Mouse (Mus musculus): Measurements from ENCODE around the gene Aldh1b1. TPM values are rescaled to one million over a fixed set of nuclear protein-coding genes. Genes with fewer than 3 reads are reported as not detected.

Aldh1b1 gene
- total and polyA plus RNA-seq, 2 experiments from 2014 or later: 17.6 to 22.6 TPM

- WGBS: 18% methylated on average over 14 of the region's 14 CpGs
- Histone ChIP-seq H3K27me3 (ENCODE audit: insufficient read depth, low read length) (peaks cover 6% of the 10 kb centered on the region; the same call in 1 of the 2 replicates), H3K4me2 (ENCODE audit: low read depth, low read length, poor library complexity, severe bottlenecking) (peak overlapping the region; percentile 69), H3K27ac (ENCODE audit: low read depth, low read length) (peak overlapping the region; percentile 72), H3K4me1 (ENCODE audit: insufficient read depth, low read length) (peaks cover 3% of the 10 kb centered on the region; the same call in 1 of the 2 replicates), H3K36me3 (ENCODE audit: insufficient read depth, low read length) (no peaks in the 10 kb centered on the region), H3K4me3 (ENCODE audit: low read depth, low read length) (peak overlapping the region; percentile 55), H3K9ac (replicated peaks; ENCODE audit: low read length, poor library complexity, severe bottlenecking) (peak overlapping the region; percentile 42; the same call in 1 of the 2 replicates), H3K9me3 (ENCODE audit: low read length) (no peaks in the 10 kb centered on the region)
- no peak for TF ChIP-seq CTCF (IDR thresholded peaks at IDR 0.05)
- ATAC-seq (ENCODE audit: low FRiP score) (no peak), DNase-seq (ENCODE audit: low spot score) (no peak)
Observed at GRCm38 (mm10) chr4:45824761-45825556, 26.1 kb downstream of the Aldh1b1 start.

DNA sequence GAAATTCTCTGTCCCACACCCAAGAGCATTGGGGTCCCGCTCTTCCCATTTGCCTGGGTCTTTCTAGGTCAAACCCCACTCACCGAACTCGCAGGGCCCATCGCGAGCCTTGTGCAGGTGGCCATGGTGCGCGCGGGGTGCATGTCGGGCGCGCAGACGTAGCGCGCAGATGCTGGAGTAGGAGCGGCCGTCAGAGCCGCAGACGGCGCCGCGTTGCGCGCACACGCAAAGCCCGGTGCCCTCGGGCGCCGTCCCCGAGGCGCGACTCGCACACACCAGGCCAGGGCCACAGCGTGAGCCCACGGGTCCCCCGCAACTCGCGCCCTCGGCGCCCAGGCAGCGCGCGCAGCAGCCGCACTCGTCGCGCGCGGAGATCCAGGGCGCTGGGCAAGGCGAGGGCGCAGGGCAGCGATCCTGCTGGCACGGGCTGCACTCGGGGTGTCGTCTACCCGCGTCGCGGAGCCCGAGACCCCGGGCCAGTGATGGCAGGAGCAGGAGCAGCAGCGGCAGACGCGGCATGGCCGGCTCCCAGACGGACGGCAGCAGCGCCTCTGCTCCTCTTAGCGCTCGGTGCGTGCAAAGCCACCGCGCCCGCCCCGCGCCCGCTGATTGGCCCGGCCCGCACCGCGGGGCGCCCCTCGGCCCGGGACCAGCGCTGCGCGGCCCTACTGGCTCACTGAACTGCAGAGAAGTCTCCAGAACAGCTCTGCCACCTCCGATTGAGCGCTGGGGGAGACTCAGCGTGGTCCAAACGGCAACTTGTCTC is 27.6 kb downstream of the Aldh1b1 start, which contains the start of gene Igfbpl1:
TSS of gene Igfbpl1 (minus strand) at position 649 of the 766 bp plus-strand sequence.
- Histone ChIP-seq H3K9me3 (ENCODE audit: low read length) (no peaks in the 10 kb centered on the region), H3K27ac (ENCODE audit: low read depth, low read length) (peak within 1 kb of the TSS; percentile 74), H3K4me3 (ENCODE audit: low read depth, low read length) (peak within 1 kb of the TSS; percentile 55), H3K9ac (replicated peaks; ENCODE audit: low read length, poor library complexity, severe bottlenecking) (peak within 1 kb of the TSS; percentile 65), H3K4me2 (ENCODE audit: low read depth, low read length, poor library complexity, severe bottlenecking) (peak within 1 kb of the TSS; percentile 69), H3K4me1 (ENCODE audit: insufficient read depth, low read length) (peaks cover 18% of the 10 kb centered on the region), H3K27me3 (ENCODE audit: insufficient read depth, low read length) (peaks cover 6% of the 10 kb centered on the region; the same call in 1 of the 2 replicates), H3K36me3 (ENCODE audit: insufficient read depth, low read length) (no peaks in the 10 kb centered on the region)
- ATAC-seq (ENCODE audit: low FRiP score) (no peak; the same call in 1 of the 2 replicates), DNase-seq (ENCODE audit: low spot score) (peak; percentile 61)
- WGBS: under 1% methylated on average over 81 of the region's 91 CpGs
- TF ChIP-seq CTCF (IDR thresholded peaks at IDR 0.05): no peak

GRCm38 (mm10) chr4:45829907-45830759 is 31.3 kb downstream of the Aldh1b1 start:
- WGBS: 20% methylated on average over 13 of the region's 13 CpGs
- DNase-seq (ENCODE audit: low spot score) (no peak), ATAC-seq (ENCODE audit: low FRiP score) (no peak)
- Histone ChIP-seq H3K27me3 (ENCODE audit: insufficient read depth, low read length) (peaks cover 6% of the 10 kb centered on the region; the same call in 1 of the 2 replicates), H3K36me3 (ENCODE audit: insufficient read depth, low read length) (no peaks in the 10 kb centered on the region), H3K4me3 (ENCODE audit: low read depth, low read length) (no peak overlapping the region), H3K27ac (ENCODE audit: low read depth, low read length) (peak overlapping the region; percentile 49; the same call in 1 of the 2 replicates), H3K9me3 (ENCODE audit: low read length) (no peaks in the 10 kb centered on the region), H3K4me1 (ENCODE audit: insufficient read depth, low read length) (peaks cover 16% of the 10 kb centered on the region), H3K9ac (replicated peaks; ENCODE audit: low read length, poor library complexity, severe bottlenecking) (no peak overlapping the region), H3K4me2 (ENCODE audit: low read depth, low read length, poor library complexity, severe bottlenecking) (no peak overlapping the region)
- no peak for TF ChIP-seq CTCF (IDR thresholded peaks at IDR 0.05)

DNA sequence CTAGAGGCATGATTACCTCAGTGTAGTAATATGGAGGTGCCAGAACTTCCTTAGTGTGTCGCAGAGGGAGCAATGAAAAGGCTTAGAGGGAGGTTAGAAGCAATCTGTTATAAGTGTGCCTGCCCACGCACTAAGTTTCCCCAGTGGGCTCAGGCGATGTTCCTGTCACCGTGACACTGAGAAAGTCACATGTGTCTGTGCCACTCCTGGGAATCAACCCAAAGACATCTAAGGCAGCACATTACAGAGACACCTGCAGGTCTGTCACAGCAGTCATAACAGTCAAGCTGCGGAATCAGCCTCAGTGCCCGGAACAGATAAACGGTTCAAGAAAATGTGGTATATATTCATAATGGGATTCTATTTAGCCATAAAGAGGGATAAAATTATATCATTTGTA is 33.2 kb downstream of the Aldh1b1 start:
- Histone ChIP-seq H3K4me3 (ENCODE audit: low read depth, low read length) (no peak overlapping the region), H3K9ac (replicated peaks; ENCODE audit: low read length, poor library complexity, severe bottlenecking) (no peak overlapping the region), H3K27me3 (ENCODE audit: insufficient read depth, low read length) (no peaks in the 10 kb centered on the region), H3K4me1 (ENCODE audit: insufficient read depth, low read length) (peaks cover 16% of the 10 kb centered on the region), H3K4me2 (ENCODE audit: low read depth, low read length, poor library complexity, severe bottlenecking) (no peak overlapping the region), H3K9me3 (ENCODE audit: low read length) (no peaks in the 10 kb centered on the region), H3K36me3 (ENCODE audit: insufficient read depth, low read length) (no peaks in the 10 kb centered on the region), H3K27ac (ENCODE audit: low read depth, low read length) (no peak overlapping the region)
- WGBS: 53% methylated on average over 7 of the region's 7 CpGs
- ATAC-seq (ENCODE audit: low FRiP score) (0 out of 2 replicates have a peak, but pooled peaks have one; percentile 31), DNase-seq (ENCODE audit: low spot score) (no peak)
- no peak for TF ChIP-seq CTCF (IDR thresholded peaks at IDR 0.05)

GRCm38 (mm10) chr4:45833461-45833860 is 34.6 kb downstream of the Aldh1b1 start:
- 42% methylated on average over 5 of the region's 5 CpGs for WGBS
- no peaks in the 10 kb centered on the region for H3K36me3 ChIP-seq (ENCODE audit: insufficient read depth, low read length)
- no peak overlapping the region for H3K27ac ChIP-seq (ENCODE audit: low read depth, low read length)
- DNase-seq (ENCODE audit: low spot score): no peak
- H3K4me3 ChIP-seq (ENCODE audit: low read depth, low read length): no peak overlapping the region
- H3K27me3 ChIP-seq (ENCODE audit: insufficient read depth, low read length): no peaks in the 10 kb centered on the region
- H3K4me2 ChIP-seq (ENCODE audit: low read depth, low read length, poor library complexity, severe bottlenecking): no peak overlapping the region
- no peaks in the 10 kb centered on the region for H3K9me3 ChIP-seq (ENCODE audit: low read length)
- H3K4me1 ChIP-seq (ENCODE audit: insufficient read depth, low read length): peaks cover 16% of the 10 kb centered on the region
- ATAC-seq (ENCODE audit: low FRiP score): no peak
- H3K9ac ChIP-seq (replicated peaks; ENCODE audit: low read length, poor library complexity, severe bottlenecking): no peak overlapping the region
- TF ChIP-seq CTCF (IDR thresholded peaks at IDR 0.05): no peak

Measured in midbrain, postnatal 0 days (tissue).